ENCODE assay signal across 12 mouse cellular contexts in the genomic region with DNA sequence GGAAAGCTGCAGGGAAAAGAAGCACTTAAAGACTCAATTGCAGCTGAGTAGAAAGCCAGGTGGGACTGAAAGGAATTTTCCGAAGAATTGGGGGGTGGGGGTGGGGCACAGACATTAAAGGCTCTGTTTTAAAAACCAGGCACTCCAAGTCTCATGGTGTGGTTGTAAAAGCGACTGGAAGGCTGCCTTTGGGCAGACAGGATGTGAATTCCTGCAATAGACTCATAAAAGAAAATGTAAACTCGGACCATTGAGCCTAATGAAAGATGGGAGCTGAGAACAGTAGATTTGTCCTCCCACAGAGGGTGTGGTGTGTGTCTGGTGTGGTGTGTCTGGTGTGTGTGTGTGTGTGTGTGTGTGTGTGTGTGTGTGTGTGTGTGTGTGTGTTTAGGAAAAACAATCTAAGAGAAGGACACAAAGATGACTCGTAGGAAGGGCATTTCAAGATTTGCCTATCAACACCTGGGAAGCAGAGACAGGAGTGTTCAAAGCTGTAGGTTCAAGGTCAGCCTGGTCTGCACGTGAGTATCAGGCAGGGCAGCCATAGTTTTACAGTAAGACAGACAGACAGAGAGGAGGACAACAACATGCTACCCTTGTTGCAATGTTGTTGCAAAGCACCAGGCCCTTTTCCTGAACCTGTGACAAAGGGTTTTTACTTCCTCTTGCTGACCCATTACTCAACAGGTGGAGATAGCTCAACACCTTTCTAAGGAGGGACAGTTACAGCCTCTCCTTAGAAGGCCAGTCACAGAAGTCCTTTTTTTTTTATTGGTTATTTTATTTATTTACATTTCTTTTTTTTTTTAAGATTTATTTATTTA. TPM values are rescaled to one million over a fixed set of nuclear protein-coding genes. Genes with fewer than 3 reads are reported as not detected.
A peak's percentile ranks its signal among the peaks of the same experiment; 100 is the strongest.
DNase-seq lines count a peak whose midpoint lies in the region; ATAC-seq and TF ChIP-seq lines count a peak whose summit lies in the region.
"Had no signal": no experiment of that assay in that cellular context is flagged by ENCODE, and none has a peak within 500 bp of the region (broad histone marks: within the 10 kb centered on the region; RNA-seq: fewer than 3 reads in every experiment).

No protein-coding gene starts in this region.

- H3K27me3 ChIP-seq in cerebellum, adult 2 months (ENCODE audit: control insufficient read depth, insufficient read depth, low read length) = no peaks in the 10 kb centered on the region
- peaks cover 15% of the 10 kb centered on the region; the same call in 1 of the 2 replicates for H3K27me3 ChIP-seq in hindbrain, embryonic 13.5 days
- H3K27me3 ChIP-seq in midbrain, embryonic 13.5 days = peaks cover 11% of the 10 kb centered on the region

- H3K36me3 ChIP-seq in hindbrain, embryonic 13.5 days = no peaks in the 10 kb centered on the region
- H3K36me3 ChIP-seq in midbrain, embryonic 13.5 days = no peaks in the 10 kb centered on the region

- no peak for ATAC-seq in hindbrain, embryonic 13.5 days (ENCODE audit: low FRiP score)
- ATAC-seq in midbrain, embryonic 13.5 days = no peak

- H3K4me2 ChIP-seq in hindbrain, embryonic 13.5 days = peak overlapping the region; percentile 72
- H3K4me2 ChIP-seq in midbrain, embryonic 13.5 days (replicated peaks) = peak overlapping the region; percentile 77

- TF ChIP-seq CTCF in cerebellum, adult 2 months (IDR thresholded peaks at IDR 0.05; ENCODE audit: borderline replicate concordance, insufficient read depth, low read depth, low read length) = no peak

- H3K9me3 ChIP-seq in hindbrain, embryonic 13.5 days = no peaks in the 10 kb centered on the region
- H3K9me3 ChIP-seq in midbrain, embryonic 13.5 days = no peaks in the 10 kb centered on the region

- H3K4me3 ChIP-seq in cerebellum, adult 2 months (replicated peaks; ENCODE audit: insufficient read depth, low read depth, low read length) = no peak overlapping the region
- H3K4me3 ChIP-seq in hindbrain, embryonic 13.5 days = peak overlapping the region; percentile 55
- H3K4me3 ChIP-seq in midbrain, embryonic 13.5 days (replicated peaks) = peak overlapping the region; percentile 56
- H3K4me3 ChIP-seq: left cerebral cortex, adult 2 months had no signal

- peak overlapping the region; percentile 42; the same call in 1 of the 2 replicates for H3K27ac ChIP-seq in cerebellum, adult 2 months (ENCODE audit: insufficient read depth, low read length)
- H3K27ac ChIP-seq in hindbrain, embryonic 13.5 days = peak overlapping the region; percentile 96; the same call in 1 of the 2 replicates
- H3K27ac ChIP-seq in midbrain, embryonic 13.5 days = 0 out of 2 replicates have a peak overlapping the region, but pooled peaks have one; percentile 93

- no peak for DNase-seq in cerebellum, adult 2 months
- DNase-seq in cerebellum, postnatal 25 days = no peak
- DNase-seq in ZHBTc4 (ENCODE audit: low read depth, low spot score) = peak; percentile 95
- no peak for DNase-seq in urinary bladder, postnatal 25 days (ENCODE audit: low spot score)
- no peak for DNase-seq in lung, postnatal 36 days
- DNase-seq in thymus, postnatal 36 days = no peak
- DNase-seq: kidney, adult 8-10 months; lung, postnatal 10 days; retina, postnatal 1 day had no signal

- WGBS in cerebellum, adult 2 months = 58% methylated on average over 5 of the region's 5 CpGs
- 24% methylated on average over 5 of the region's 5 CpGs for WGBS in hindbrain, embryonic 13.5 days
- 15% methylated on average over 5 of the region's 5 CpGs for WGBS in midbrain, embryonic 13.5 days

- H3K4me1 ChIP-seq in cerebellum, adult 2 months (ENCODE audit: control insufficient read depth, insufficient read depth, low read length) = peaks cover 30% of the 10 kb centered on the region
- H3K4me1 ChIP-seq in hindbrain, embryonic 13.5 days (replicated peaks) = peaks cover 36% of the 10 kb centered on the region
- peaks cover 34% of the 10 kb centered on the region for H3K4me1 ChIP-seq in midbrain, embryonic 13.5 days (replicated peaks)

- no peak for TF ChIP-seq POLR2A in cerebellum, adult 2 months (IDR thresholded peaks at IDR 0.05; ENCODE audit: borderline replicate concordance, insufficient read depth, low read length)

- H3K9ac ChIP-seq in hindbrain, embryonic 13.5 days = peak overlapping the region; percentile 82
- peak overlapping the region; percentile 46 for H3K9ac ChIP-seq in midbrain, embryonic 13.5 days (replicated peaks)

RNA-seq across cellular contexts. Expression of gene Slc2a3, which starts 35.1 kb away (rescaled TPM):
- 102 and 112 TPM in 2 replicates for polyA plus RNA-seq in cerebellum, adult 2 months (2012; rRNA removed)
- polyA plus RNA-seq in hindbrain, embryonic 13.5 days (2015; fragmentation: Nextera tagmentation; extraction: Ambion mirVana) = 21.1 and 22.7 TPM in 2 replicates
- polyA plus RNA-seq in midbrain, embryonic 13.5 days (2015; fragmentation: Nextera tagmentation; extraction: Ambion mirVana) = 15.9 TPM in 2 replicates

RNA-seq across cellular contexts. Expression of gene Foxj2, which starts 53.4 kb away (rescaled TPM):
- 17.7 and 18.2 TPM in 2 replicates for polyA plus RNA-seq in cerebellum, adult 2 months (2012; rRNA removed)
- polyA plus RNA-seq in hindbrain, embryonic 13.5 days (2015; fragmentation: Nextera tagmentation; extraction: Ambion mirVana) = 6.0 and 6.2 TPM in 2 replicates
- polyA plus RNA-seq in midbrain, embryonic 13.5 days (2015; fragmentation: Nextera tagmentation; extraction: Ambion mirVana) = 4.9 and 6.2 TPM in 2 replicates

RNA-seq across cellular contexts. Expression of gene Nanog, which starts 59.1 kb away (rescaled TPM):
- 0.07 and 0.13 TPM in 2 replicates for polyA plus RNA-seq in cerebellum, adult 2 months (2012; rRNA removed)
- 0.21 and 0.22 TPM in 2 replicates for polyA plus RNA-seq in hindbrain, embryonic 13.5 days (2015; fragmentation: Nextera tagmentation; extraction: Ambion mirVana)
- 0.09 and 0.28 TPM in 2 replicates for polyA plus RNA-seq in midbrain, embryonic 13.5 days (2015; fragmentation: Nextera tagmentation; extraction: Ambion mirVana)

Comparison
In these comparisons a context has a peak if more than half of its experiments do, and no peak if none do; other contexts are left out.
1. H3K27ac ChIP-seq: peak in every context shown above with its lines; median percentile 96 in hindbrain, embryonic 13.5 days; 93 in midbrain, embryonic 13.5 days; 42 in cerebellum, adult 2 months.